ENCODE assay signal across 10 mouse cellular contexts in the genomic region with DNA sequence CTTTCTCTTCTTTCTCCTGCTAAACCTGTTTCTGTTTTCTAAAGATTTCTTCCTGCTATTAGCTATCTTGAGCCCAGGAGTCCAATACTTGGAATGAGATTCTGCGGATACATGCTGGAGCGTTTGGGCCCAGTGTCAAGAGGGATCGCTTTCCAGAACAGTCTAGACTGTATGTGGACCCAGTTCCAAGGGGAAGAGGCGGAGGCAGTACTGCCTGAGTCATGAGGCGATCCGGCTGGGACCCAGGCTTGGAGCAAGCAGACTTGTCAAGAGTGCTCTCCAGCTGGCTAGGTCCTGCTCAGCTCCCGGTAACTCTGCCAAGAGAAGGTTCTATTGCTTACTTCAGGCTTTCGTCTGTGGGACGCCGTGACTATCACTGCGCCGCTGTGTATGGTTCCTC. TPM values are rescaled to one million over a fixed set of nuclear protein-coding genes. Genes with fewer than 3 reads are reported as not detected.
DNase-seq lines count a peak whose midpoint lies in the region; ATAC-seq and TF ChIP-seq lines count a peak whose summit lies in the region.
"Had no signal": no experiment of that assay in that cellular context is flagged by ENCODE, and none has a peak within 500 bp of the region (broad histone marks: within the 10 kb centered on the region; RNA-seq: fewer than 3 reads in every experiment).

No protein-coding gene starts in this region.

- TF ChIP-seq CTCF in kidney, postnatal 0 days (IDR thresholded peaks at IDR 0.05; ENCODE audit: low read depth), result no peak

- no peak overlapping the region for H3K9ac ChIP-seq in kidney, postnatal 0 days (ENCODE audit: low read depth, low read length)
- no peak overlapping the region for H3K9ac ChIP-seq in midbrain, embryonic 13.5 days (replicated peaks)
- no peak overlapping the region for H3K9ac ChIP-seq in hindbrain, embryonic 12.5 days
- H3K9ac ChIP-seq: heart, embryonic 13.5 days had no signal

- peak; percentile 26 to 33 for DNase-seq in left cerebral cortex, adult 18-20 months (ENCODE audit: low spot score in 2 of 2)
- no peak for DNase-seq in left cerebral cortex, adult 11 months (ENCODE audit: low spot score)
- peak; percentile 96 for DNase-seq in fibroblast of lung, adult 2 months (ENCODE audit: low read depth)
- DNase-seq in kidney, postnatal 0 days (ENCODE audit: low spot score), result peak; percentile 69
- peak; percentile 66 to 88 for DNase-seq in lung, postnatal 4 days
- no peak for DNase-seq in embryo, embryonic 11 days

- no peaks in the 10 kb centered on the region for H3K36me3 ChIP-seq in kidney, postnatal 0 days (ENCODE audit: insufficient read depth, low read length)
- no peaks in the 10 kb centered on the region for H3K36me3 ChIP-seq in midbrain, embryonic 13.5 days
- no peaks in the 10 kb centered on the region for H3K36me3 ChIP-seq in hindbrain, embryonic 12.5 days
- H3K36me3 ChIP-seq: heart, embryonic 13.5 days had no signal

- H3K4me3 ChIP-seq in kidney, postnatal 0 days (replicated peaks; ENCODE audit: low read depth, low read length), result no peak overlapping the region
- H3K4me3 ChIP-seq in midbrain, embryonic 13.5 days (replicated peaks), result no peak overlapping the region
- H3K4me3 ChIP-seq in hindbrain, embryonic 12.5 days, result no peak overlapping the region
- H3K4me3 ChIP-seq: heart, embryonic 13.5 days had no signal

- no peaks in the 10 kb centered on the region for H3K27me3 ChIP-seq in kidney, postnatal 0 days (ENCODE audit: insufficient read depth, low read length)
- no peaks in the 10 kb centered on the region for H3K27me3 ChIP-seq in midbrain, embryonic 13.5 days
- no peaks in the 10 kb centered on the region for H3K27me3 ChIP-seq in hindbrain, embryonic 12.5 days
- H3K27me3 ChIP-seq: heart, embryonic 13.5 days had no signal

- WGBS in kidney, postnatal 0 days, result 79% methylated on average over 12 of the region's 12 CpGs
- 92% methylated on average over 12 of the region's 12 CpGs for WGBS in midbrain, embryonic 13.5 days
- WGBS in hindbrain, embryonic 12.5 days, result 91% methylated on average over 12 of the region's 12 CpGs

- no peaks in the 10 kb centered on the region for H3K4me1 ChIP-seq in kidney, postnatal 0 days (replicated peaks; ENCODE audit: insufficient read depth, low read length)
- H3K4me1 ChIP-seq in midbrain, embryonic 13.5 days (replicated peaks), result no peaks in the 10 kb centered on the region
- no peaks in the 10 kb centered on the region for H3K4me1 ChIP-seq in hindbrain, embryonic 12.5 days

- H3K9me3 ChIP-seq in kidney, postnatal 0 days (replicated peaks; ENCODE audit: low read length), result no peaks in the 10 kb centered on the region
- H3K9me3 ChIP-seq in midbrain, embryonic 13.5 days, result no peaks in the 10 kb centered on the region
- no peaks in the 10 kb centered on the region for H3K9me3 ChIP-seq in hindbrain, embryonic 12.5 days (replicated peaks)
- H3K9me3 ChIP-seq: heart, embryonic 13.5 days had no signal

- ATAC-seq in kidney, postnatal 0 days (replicated peaks; ENCODE audit: low FRiP score, low read depth), result 0 out of 2 replicates have a peak, but pooled peaks have one; percentile 25
- ATAC-seq in midbrain, embryonic 13.5 days, result no peak
- ATAC-seq in hindbrain, embryonic 12.5 days (ENCODE audit: low FRiP score), result no peak

- no peak overlapping the region for H3K27ac ChIP-seq in kidney, postnatal 0 days
- H3K27ac ChIP-seq in midbrain, embryonic 13.5 days, result no peak overlapping the region
- no peak overlapping the region for H3K27ac ChIP-seq in hindbrain, embryonic 12.5 days
- H3K27ac ChIP-seq: heart, embryonic 13.5 days; macrophage had no signal

- no peak overlapping the region for H3K4me2 ChIP-seq in kidney, postnatal 0 days (ENCODE audit: low read length)
- H3K4me2 ChIP-seq in midbrain, embryonic 13.5 days (replicated peaks), result no peak overlapping the region
- no peak overlapping the region for H3K4me2 ChIP-seq in hindbrain, embryonic 12.5 days (replicated peaks)
- H3K4me2 ChIP-seq: heart, embryonic 13.5 days had no signal

RNA-seq across cellular contexts. Expression of a gene that starts 50.7 kb away (rescaled TPM):
- total RNA-seq in left cerebral cortex, adult 18-20 months (2021), result 10 to 100 TPM; 50.1 to 52.9 TPM
- polyA plus RNA-seq in kidney, postnatal 0 days (2015; fragmentation: Nextera tagmentation; extraction: Ambion mirVana), result 51.4 and 53.0 TPM in 2 replicates
- polyA plus RNA-seq in midbrain, embryonic 13.5 days (2015; fragmentation: Nextera tagmentation; extraction: Ambion mirVana), result 120 and 121 TPM in 2 replicates
- polyA plus RNA-seq in hindbrain, embryonic 12.5 days (2016; fragmentation: Nextera tagmentation; extraction: Ambion mirVana), result 107 and 117 TPM in 2 replicates

Comparison
In these comparisons a context has a peak if more than half of its experiments do, and no peak if none do; other contexts are left out.
1. DNase-seq: peak in left cerebral cortex, adult 18-20 months (2 of 2), fibroblast of lung, adult 2 months (single experiment), kidney, postnatal 0 days (single experiment) and lung, postnatal 4 days (2 of 2); none in left cerebral cortex, adult 11 months (single experiment) and embryo, embryonic 11 days (single experiment).